In genomic region chr11:87763511-87763987, GRCm38 (mm10) we compare ENCODE assay signal across 8 mouse cellular contexts. TPM values are rescaled to one million over a fixed set of nuclear protein-coding genes. Genes with fewer than 3 reads are reported as not detected.
A peak's percentile ranks its signal among the peaks of the same experiment; 100 is the strongest.
DNase-seq lines count a peak whose midpoint lies in the region; ATAC-seq lines count a peak whose summit lies in the region.

No protein-coding gene starts in this region.

- WGBS in hindbrain, embryonic 14.5 days, result 1% methylated on average over 17 of the region's 17 CpGs
- under 1% methylated on average over 17 of the region's 17 CpGs for WGBS in midbrain, embryonic 12.5 days

- DNase-seq in thymus, postnatal 4 days, result peak; percentile 40
- DNase-seq in thymus, adult 18-20 months, result no peak
- peak; percentile 85 to 87 for DNase-seq in cerebellum, postnatal 25 days
- DNase-seq in hindbrain, embryonic 14.5 days (ENCODE audit: low spot score), result peak; percentile 80
- DNase-seq in left cerebral cortex, adult 11 months (ENCODE audit: low spot score), result peak; percentile 79
- DNase-seq in testis, postnatal 10 days (ENCODE audit: low spot score), result peak; percentile 68
- DNase-seq in ovary, postnatal 14 days (ENCODE audit: low spot score), result no peak

- H3K9ac ChIP-seq in hindbrain, embryonic 14.5 days, result peak overlapping the region; percentile 71
- peak overlapping the region; percentile 82 for H3K9ac ChIP-seq in midbrain, embryonic 12.5 days (replicated peaks)

- ATAC-seq in hindbrain, embryonic 14.5 days (ENCODE audit: low FRiP score), result peak; percentile 70
- ATAC-seq in midbrain, embryonic 12.5 days (ENCODE audit: low FRiP score, low read depth), result peak; percentile 60

- H3K4me3 ChIP-seq in hindbrain, embryonic 14.5 days (replicated peaks; ENCODE audit: low read length), result peak overlapping the region; percentile 73
- H3K4me3 ChIP-seq in midbrain, embryonic 12.5 days, result peak overlapping the region; percentile 74

- peaks cover 24% of the 10 kb centered on the region for H3K36me3 ChIP-seq in hindbrain, embryonic 14.5 days (replicated peaks; ENCODE audit: control insufficient read depth, insufficient read depth)
- peaks cover 4% of the 10 kb centered on the region; the same call in 1 of the 2 replicates for H3K36me3 ChIP-seq in midbrain, embryonic 12.5 days

- peak overlapping the region; percentile 84 for H3K27ac ChIP-seq in hindbrain, embryonic 14.5 days
- H3K27ac ChIP-seq in midbrain, embryonic 12.5 days (replicated peaks), result peak overlapping the region; percentile 58

- no peaks in the 10 kb centered on the region for H3K9me3 ChIP-seq in hindbrain, embryonic 14.5 days (ENCODE audit: control insufficient read depth, low read length)
- no peaks in the 10 kb centered on the region for H3K9me3 ChIP-seq in midbrain, embryonic 12.5 days

- H3K4me1 ChIP-seq in hindbrain, embryonic 14.5 days (replicated peaks; ENCODE audit: control insufficient read depth, insufficient read depth, low read length), result peaks cover 42% of the 10 kb centered on the region
- H3K4me1 ChIP-seq in midbrain, embryonic 12.5 days, result peaks cover 52% of the 10 kb centered on the region

- H3K27me3 ChIP-seq in hindbrain, embryonic 14.5 days (ENCODE audit: control insufficient read depth, insufficient read depth, low read length), result peaks cover 3% of the 10 kb centered on the region; the same call in 1 of the 2 replicates
- H3K27me3 ChIP-seq in midbrain, embryonic 12.5 days, result peaks cover 67% of the 10 kb centered on the region

- peak overlapping the region; percentile 94 for H3K4me2 ChIP-seq in hindbrain, embryonic 14.5 days (replicated peaks)
- peak overlapping the region; percentile 98 for H3K4me2 ChIP-seq in midbrain, embryonic 12.5 days (replicated peaks)

RNA-seq across cellular contexts. Expression of gene Tspoap1, which starts 3.2 kb away (rescaled TPM):
- polyA plus RNA-seq in hindbrain, embryonic 14.5 days (2014; fragmentation: Nextera tagmentation; extraction: Ambion mirVana), result 43.8 and 46.9 TPM in 2 replicates
- 40.6 and 43.5 TPM in 2 replicates for polyA plus RNA-seq in midbrain, embryonic 12.5 days (2016; fragmentation: Nextera tagmentation; extraction: Ambion mirVana)

RNA-seq across cellular contexts. Expression of gene Supt4a, which starts 26.2 kb away (rescaled TPM):
- polyA plus RNA-seq in hindbrain, embryonic 14.5 days (2014; fragmentation: Nextera tagmentation; extraction: Ambion mirVana), result 137 and 152 TPM in 2 replicates
- 139 and 145 TPM in 2 replicates for polyA plus RNA-seq in midbrain, embryonic 12.5 days (2016; fragmentation: Nextera tagmentation; extraction: Ambion mirVana)

RNA-seq across cellular contexts. Expression of gene Mpo, which starts 29.8 kb away (rescaled TPM):
- polyA plus RNA-seq in hindbrain, embryonic 14.5 days (2014; fragmentation: Nextera tagmentation; extraction: Ambion mirVana), result 0.22 and 0.88 TPM in 2 replicates
- polyA plus RNA-seq in midbrain, embryonic 12.5 days (2016; fragmentation: Nextera tagmentation; extraction: Ambion mirVana), result 0.97 and 1.2 TPM in 2 replicates

Comparison
In these comparisons a context has a peak if more than half of its experiments do, and no peak if none do; other contexts are left out.
1. DNase-seq: peak in thymus, postnatal 4 days (single experiment), cerebellum, postnatal 25 days (2 of 2), hindbrain, embryonic 14.5 days (single experiment), left cerebral cortex, adult 11 months (single experiment) and testis, postnatal 10 days (single experiment); none in thymus, adult 18-20 months (0 of 2) and ovary, postnatal 14 days (single experiment).